Mouse (Mus musculus): ENCODE data around the gene Sgcg. TPM values are rescaled to one million over a fixed set of nuclear protein-coding genes. Genes with fewer than 3 reads are reported as not detected.

The Sgcg gene
- 100 to 1,000 TPM; 119 to 130 TPM for total RNA-seq (2021)
- long read RNA-seq, experiment 1, transcript Sgcg-201 (8 exons, 3,515 nt): major isoform, 156 of 185 reads
- long read RNA-seq, experiment 1, partial matches to known transcripts: 8 of 185 reads
- long read RNA-seq, experiment 1, other reads (novel, unspliced or antisense): 20 of 185 reads
- long read RNA-seq, experiment 2, transcript Sgcg-201 (8 exons, 3,515 nt): major isoform, 227 of 256 reads
- long read RNA-seq, experiment 2, partial matches to known transcripts: 8 of 256 reads
- long read RNA-seq, experiment 2, other reads (novel, unspliced or antisense): 21 of 256 reads

DNA sequence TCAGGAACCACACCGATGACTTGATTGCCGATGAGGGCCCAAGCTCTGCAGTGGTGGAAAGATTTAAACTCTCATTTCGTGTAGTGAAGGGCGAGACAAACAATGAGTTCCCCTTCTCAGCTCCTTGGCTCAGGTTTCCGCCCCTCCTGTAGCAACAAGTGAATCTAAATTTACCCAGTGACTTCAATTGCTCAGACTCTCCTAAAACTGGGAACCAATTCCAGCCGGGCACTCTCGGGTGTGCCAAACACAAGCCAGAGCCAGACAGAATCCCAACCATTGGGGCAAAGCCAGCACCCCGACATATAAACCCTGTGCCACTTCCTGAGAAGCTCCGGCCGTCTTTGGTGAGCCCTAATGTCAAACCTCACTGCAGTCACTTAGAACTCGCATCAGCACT lies at the start of gene Sgcg:
Gene Sgcg (minus strand): TSS at position 139 of the 400 bp plus-strand sequence.
- DNase-seq (ENCODE audit: low spot score): peak; percentile 89

DNA sequence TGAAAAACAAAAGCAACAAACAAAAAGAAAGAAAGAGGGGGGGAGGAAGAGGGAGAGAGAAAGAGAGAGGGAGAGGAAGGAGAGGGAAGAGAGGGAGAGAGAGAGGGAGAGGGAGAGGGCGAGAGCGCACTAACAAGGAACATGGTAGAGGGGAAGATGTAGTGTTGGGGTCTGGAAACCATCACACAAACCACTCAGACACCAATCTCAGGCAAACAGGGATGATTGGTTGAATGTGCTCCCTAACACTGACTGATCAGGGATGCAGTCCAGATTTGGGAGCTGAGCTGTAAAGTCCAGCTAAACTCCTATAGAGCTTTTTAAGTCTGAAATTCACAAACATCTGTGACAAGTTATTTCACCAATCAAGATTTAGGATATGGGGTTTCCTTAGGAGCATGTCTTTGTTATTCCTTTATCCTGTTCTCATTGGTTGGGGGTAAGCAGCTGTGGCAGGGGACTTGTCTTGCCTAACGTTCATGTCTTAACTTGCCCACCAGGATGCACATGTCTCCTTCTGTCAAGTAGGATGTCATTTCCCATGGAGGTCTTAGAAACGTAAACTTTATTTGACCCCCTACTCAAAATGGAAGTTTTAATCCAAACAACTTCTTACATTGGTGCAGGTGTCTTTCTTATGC lies 45.8 kb upstream of the Sgcg start:
- DNase-seq (ENCODE audit: low spot score): no peak

DNA sequence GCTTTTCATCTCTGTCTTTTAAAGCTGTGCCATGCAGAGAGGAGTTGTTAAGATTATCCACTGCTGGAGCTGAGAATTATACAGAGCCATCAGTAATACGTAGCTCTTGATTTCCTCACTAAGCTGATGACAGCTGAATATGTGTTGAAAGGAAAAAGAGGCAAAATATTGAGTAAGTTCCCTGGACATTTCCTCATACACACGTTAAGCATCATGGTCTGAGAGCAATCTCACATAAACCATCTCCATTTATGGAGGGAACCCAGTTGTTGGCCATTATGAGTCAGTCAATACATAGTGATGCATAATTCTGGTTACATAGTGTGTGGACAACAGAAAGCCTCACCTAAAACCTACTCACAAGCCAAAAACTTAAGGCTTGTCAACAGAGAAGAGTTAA lies 44.1 kb upstream of the Sgcg start:
- no peak for DNase-seq (ENCODE audit: low spot score)

DNA sequence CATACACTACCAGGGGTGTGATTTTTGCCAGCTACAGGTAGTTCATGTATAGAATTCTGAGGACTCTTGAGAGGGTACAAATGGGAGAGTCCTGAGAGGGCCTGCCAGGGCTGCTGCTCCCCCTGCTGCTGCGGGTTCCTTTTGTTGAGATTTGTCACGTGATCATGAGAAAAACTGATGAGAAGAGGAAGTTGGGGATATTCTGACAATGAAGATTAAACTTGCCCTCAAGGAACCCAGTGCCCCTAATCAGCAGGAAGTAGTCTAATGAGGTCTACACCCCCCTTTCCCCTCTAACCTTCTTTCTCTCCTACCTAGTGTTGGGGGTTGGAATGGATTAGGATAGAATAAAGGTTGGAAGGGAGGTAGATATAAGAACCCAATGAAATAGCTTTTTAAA lies 43.0 kb upstream of the Sgcg start:
- DNase-seq (ENCODE audit: low spot score): no peak

DNA sequence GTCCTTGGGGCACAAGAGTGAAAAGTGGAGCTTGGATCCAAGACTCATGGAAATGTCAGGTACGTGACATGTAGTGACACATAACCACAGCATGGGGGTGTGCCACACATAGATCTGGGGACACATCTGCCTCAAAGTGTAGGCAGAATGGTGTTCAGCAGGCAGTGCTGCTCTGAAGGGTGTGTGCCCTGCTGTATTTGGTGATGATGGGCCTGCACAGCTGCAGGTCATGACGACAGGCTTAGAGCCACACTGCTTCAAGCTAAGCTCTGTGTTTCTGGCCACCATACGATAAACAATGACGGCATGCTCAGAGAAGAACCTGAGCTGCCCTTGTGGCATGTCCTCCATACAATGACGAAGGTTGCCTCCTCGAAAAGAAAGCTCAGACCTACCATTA lies 41.5 kb upstream of the Sgcg start:
- no peak for DNase-seq (ENCODE audit: low spot score)

DNA sequence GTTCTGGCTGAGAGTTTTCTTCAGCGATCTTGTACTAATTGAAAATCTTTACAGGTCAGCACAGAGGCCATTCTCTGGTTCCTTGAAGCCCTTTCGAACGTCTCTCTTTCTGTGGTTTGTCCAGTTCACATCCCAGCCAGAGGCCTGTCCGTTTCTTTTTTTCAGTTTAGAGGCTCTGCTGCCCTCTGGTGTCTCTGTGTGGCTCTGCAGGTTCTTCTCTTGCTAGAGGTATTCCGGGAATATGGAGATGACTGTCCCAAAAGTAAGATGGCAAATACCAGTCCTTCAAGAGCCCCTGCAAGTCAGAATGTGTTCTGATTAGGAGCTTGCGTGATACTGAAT lies 36.4 kb upstream of the Sgcg start:
- DNase-seq (ENCODE audit: low spot score): peak; percentile 63

DNA sequence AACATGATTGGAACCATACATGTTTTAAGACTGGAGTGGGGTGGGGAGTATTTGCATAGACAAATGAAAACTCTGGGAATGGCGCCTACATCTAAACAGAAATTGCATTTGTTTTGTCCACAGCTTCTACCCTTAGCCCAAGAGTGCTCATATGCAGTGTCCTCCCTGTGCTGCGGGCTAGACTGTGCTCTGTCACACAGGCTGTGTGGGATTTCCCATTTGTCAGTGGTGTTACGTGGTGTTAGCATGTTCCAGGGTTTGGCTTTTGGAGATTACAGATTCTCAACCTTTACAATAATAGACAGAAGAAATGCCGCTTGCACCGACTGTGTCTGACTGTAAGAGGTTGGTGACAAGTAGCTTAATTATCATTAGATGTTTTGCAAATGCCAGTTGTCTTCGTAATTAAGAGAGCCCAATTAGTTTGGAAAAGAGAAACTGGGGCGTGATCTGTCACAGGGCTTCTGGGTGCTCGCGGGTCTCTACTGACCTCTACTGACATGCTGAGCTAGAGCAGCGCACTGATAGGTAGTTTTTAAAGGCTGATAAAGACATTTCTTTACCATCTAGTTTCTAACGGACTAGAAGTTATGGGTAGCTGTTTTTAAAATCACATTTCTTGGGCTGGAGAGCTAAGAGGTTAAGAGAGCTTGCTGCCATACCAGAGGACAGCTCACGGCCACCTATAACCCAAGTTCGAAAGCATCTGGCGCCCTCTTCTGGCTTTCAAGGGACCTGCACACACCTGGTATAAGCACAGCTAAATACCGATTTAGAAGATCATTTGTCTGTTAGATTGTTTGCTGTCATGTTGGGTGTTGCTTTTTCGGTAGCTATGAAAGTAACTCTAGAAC lies 35.8 kb upstream of the Sgcg start:
- peak; percentile 75 for DNase-seq (ENCODE audit: low spot score)

DNA sequence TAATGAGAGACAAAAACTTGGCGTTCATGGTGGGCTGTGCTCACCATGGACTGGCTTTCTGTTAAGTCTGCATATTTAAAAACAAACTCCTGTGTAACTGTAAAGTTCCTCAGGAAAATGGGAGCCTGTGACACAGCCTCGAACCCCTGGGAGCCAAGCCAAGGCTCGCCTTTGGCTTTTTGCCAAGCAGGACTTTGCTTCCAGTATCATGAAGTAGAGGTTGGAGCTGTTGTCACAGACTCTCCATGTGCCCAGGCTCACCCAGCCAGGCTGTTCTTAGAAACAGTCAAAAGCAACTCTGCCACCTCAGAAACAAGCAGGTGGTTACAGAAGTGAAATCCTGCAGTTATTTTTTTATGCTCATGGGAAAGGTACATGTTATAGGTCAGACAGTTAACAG lies 32.4 kb upstream of the Sgcg start:
- DNase-seq (ENCODE audit: low spot score): peak; percentile 11

DNA sequence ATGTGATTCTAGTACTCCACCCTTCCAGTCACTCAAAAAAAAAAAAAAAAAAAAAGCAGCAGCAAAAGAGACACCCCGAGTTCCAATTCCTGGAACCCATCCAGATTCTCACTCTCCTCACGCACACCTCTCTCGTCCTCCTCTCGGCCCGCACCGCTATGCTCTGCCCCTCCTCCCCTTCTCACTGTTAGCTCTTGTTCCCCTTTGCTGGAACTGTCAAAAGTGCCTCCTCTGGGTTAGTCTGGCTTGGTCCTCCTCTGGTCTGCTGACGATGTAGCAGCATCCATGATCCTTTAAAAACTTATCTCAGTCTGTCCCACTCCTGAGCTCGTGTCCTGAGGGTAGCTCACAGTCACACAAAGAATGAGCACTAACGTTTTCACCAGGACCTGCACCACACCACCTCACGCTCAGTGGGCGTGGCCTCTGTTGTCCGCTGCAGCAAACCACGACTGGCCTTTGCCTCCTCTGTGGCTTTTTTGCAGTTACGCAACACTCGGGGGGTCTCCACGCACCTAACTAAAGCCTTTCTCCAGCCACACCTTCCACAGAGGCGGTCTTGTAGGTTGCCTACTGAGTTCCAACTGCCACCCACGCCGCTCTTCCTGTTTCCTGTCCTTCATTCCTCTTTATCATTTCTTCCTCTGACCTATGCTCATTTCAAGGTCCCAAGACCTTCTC lies 30.5 kb upstream of the Sgcg start:
- DNase-seq (ENCODE audit: low spot score): no peak

DNA sequence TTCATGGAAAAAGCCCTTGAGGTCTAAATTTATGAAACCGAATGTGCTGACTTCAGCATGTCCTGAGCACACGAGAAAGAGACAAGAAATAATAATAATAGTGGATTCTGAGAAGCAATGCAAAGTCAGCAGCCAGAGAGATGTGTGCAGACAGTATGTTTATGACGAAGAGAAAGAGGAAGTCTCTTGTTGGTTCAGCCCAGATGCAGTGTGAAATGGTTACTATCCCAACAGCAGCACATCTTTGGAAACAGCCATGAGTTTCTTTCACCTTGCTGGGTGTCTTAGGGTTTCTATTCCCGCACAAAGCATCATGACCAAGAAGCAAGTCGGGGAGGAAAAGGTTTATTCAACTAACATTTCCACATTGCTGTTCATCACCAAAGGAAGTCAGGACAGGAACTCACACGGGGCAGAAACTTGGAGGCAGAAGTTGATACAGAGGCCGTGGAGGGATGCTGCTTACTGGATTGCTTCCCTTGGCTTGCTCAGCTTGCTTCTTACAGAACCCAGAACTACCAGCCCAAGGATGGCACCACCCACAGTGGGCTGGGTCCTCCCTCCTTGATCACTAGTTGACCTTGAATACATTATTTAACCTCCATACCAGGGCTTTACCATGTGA lies 20.5 kb upstream of the Sgcg start:
- DNase-seq (ENCODE audit: low spot score): no peak

DNA sequence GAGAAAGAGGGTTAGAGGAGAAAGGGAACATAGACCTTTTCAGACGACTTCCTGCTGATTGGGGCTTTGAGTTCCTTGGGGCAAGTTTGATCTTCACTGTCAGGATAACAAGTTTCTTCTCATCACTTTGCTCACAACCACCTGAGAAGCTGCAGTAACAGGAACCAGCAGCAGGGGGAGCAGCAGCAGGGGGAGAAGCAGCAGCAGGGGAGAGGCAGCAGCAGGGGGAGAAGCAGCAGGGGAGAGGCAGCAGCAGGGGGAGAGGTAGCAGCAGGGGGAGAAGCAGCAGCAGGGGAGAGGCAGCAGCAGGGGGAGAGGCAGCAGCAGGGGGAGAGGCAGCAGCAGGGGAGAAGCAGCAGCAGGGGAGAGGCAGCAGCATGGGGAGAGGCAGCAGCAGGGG lies 19.0 kb upstream of the Sgcg start:
- peak; percentile 47 for DNase-seq (ENCODE audit: low spot score)

DNA sequence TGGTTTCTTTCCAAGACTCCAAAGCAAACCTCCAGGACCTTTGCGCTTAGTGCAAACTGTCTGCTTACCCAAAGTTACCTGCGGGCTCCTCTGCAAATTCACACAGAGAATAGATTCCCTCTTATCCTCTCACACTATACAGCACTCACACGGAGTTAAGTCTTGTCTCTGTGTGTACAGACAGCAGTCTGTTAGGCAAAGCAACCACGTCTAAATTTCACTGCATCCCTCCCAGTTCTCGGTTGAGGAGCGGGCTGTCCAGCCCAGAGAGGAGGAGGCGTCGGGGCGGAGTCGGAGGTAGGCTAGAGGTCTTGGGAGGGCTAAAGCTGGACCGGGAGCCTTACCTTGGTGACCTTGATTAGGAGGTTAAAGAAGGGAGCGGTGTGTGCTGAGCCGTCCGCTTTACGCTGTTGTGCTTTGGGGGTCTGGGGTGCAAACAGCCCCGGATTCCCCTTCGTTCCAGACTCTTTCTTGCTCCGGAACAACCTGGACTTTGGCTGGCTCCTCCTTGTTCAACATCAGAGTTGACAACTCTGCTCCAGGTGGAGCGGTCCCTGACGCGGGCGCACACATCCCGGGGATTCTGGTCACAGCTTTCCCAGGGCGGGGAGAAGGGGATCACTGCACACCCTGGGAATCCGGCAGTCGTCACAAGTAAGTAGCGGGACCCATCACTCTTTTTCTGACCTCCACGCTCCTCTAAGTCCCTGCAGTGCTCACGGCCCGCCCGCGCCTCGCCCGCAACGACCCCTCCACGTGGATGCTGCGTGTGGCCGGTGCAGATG lies 16.3 kb upstream of the Sgcg start:
- no peak for DNase-seq (ENCODE audit: low spot score)

DNA sequence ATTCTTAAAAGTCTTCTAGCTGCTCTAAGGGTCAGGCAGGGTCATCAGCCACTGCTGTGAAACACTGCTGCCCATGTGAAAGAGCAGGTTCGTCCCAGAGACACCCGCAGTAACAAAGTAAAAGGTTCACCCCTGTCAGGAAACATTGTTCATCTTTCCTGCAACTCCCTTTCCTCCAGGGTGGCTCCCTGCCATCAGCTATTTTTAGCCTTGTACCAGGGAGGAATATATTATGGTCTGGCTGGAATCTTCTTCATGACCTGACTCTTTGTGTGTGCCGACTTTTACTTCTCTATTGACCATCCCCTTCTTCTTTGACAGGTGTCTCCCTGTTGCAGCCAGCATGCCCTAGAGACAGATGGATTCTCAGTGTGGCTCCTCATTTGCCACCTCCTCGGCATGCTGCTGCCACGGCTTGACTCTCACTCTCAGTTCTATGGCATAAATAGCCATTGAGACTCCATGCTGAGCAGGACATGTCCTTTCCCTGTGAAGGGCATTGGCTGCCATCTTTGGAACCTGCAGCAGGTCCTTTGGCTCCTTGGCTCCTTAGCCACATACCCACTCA lies 9.7 kb upstream of the Sgcg start:
- DNase-seq (ENCODE audit: low spot score): peak; percentile 56

DNA sequence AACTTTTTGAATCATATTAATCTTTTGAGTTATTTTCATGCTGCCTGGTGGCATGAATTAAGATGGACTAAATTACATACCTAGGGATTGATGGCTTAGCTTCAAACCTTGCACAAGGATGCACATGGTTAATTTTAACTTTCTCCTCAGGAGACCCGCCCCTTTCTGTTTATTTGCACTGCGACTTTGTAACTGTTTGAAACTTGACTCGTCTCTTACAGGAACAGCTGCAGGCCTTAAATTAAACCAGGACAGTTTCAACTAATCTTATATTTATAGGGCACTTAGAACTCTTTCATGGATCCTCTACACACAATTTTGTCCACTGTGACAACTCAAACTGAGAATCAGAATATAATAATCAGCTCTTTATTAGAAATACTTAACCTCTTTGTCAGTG lies 794 bp upstream of the Sgcg start:
- peak; percentile 61 for DNase-seq (ENCODE audit: low spot score)

DNA sequence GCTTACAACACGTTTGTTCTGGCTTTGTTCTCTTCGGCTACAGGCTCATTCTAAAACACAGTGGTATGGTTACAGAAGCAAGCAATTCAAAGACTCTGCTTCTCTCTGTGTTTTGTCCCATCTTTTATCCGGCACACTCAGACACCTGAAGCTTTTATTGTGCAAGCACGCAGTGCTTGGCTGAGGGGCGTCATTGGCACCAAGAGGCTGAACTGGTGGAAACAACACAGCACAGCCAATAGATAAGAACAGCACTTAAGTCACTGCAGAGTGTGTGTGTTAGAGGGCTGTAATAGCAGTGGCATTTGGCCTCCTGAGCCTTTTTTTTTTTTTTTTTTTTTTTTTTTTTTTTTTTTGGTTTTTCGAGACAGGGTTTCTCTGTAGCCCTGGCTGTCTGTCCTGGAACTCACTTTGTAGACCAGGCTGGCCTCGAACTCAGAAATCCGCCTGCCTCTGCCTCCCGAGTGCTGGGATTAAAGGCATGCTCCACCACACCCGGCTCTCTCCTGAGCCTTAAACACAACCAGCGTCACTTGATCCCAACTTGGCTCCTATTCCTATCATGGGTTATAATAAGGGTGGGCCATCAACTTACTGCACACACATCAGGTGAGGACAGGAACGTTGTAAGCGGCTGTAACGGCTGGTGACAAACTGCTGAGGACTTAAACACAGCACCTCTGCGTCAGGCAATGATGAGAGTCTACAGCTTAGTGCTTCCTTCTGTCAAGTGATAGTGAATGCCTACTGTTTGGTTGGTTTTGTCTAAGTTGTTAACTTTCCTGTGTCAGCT lies 5.5 kb downstream of the Sgcg start:
- no peak for DNase-seq (ENCODE audit: low spot score)

DNA sequence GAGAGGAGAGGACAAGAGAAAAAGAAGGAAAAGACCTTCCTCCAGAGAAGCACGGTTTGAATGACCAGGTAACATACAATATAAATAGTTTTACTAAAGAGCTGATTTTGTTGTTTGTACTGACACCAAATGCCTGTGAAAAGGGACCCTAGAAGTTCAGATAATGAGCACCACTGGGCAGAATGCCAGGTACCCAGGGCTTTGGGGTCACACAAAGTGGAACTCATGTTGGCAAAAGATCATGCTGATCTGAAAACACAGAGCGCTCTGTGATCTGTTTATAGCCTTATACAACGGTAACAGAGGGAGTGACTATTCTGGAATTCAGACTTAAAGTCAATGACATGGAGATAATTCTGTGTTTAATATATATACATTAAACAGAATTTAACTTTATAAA lies 11.8 kb downstream of the Sgcg start:
- DNase-seq (ENCODE audit: low spot score): no peak

DNA sequence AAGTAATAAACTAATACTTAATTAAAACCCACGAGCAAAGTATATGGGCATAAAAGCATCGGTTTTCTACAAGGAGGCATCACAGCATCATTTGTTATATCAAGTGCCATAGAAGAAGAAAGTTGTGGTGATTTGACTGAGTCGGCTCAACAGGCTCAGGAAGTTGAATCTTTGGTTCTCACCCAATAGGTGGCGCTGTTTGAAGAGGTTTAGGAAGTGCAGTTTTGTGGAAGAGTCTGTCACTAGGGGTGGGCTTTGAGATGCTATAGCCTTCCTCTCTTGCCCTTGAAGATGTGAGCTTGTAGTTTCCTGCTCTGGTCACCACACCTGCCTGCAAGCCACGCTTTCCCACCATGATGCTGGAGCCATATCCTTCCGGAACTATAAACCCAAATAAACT lies 15.7 kb downstream of the Sgcg start:
- no peak for DNase-seq (ENCODE audit: low spot score)

DNA sequence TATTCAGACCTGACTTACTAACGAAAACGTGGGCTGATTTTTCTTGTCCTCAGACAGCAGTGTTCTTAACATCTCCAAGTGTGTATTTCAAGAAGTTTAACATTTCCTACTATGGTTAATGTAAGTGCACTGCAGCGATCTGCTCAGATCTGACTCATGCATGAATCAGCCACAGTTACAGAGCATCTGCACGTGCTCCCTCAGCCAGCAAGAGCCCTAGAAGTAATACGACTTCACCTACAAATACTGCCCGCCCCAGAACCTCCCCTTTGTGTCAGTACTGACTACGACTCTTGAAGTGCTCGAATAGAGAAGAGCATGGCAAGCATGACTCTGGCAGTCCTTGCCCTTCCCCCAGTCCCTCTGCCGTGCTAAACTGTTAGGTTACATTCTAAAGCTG lies 19.5 kb downstream of the Sgcg start:
- DNase-seq (ENCODE audit: low spot score): no peak

DNA sequence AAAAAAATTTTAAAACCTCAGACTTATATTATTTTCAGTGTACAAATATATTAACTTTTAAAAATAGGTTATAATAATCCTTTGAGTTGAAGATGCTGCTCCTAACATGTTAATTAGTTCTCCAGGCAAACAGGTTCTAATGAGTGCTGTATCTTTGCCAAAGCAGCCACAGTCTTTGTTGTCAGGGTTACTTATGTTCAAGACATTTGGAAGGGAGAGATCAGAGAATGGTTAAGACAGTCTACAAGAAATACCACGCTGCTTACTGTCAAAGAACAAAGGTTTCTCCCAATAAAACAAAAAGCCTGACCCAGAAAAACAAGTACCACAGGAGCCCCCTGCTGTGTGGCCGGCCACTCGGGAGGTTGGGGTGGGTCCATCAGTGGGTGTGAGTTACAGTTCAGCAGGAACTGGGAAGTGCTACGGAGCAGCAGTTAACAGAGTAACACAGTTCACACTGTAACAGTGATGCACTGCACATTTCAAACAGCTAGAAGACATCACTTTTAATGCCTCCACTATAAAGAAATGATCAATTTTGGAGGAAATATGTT lies 21.1 kb downstream of the Sgcg start:
- no peak for DNase-seq (ENCODE audit: low spot score)

Data from gastrocnemius, adult 18-20 months (tissue).